Mouse (Mus musculus) small intestine, adult 10 weeks (tissue): ENCODE results near the gene Dppa3. TPM values are rescaled to one million over a fixed set of nuclear protein-coding genes. Genes with fewer than 3 reads are reported as not detected.

ENCODE experiments used
- polyA plus RNA-seq: library from polyadenylated mRNA; stranded (reverse); fragments of 350-450 nt; fragmentation: Illumina TruSeq; extraction: RNeasy Lipid Tissue Mini Kit (QIAGEN cat#74804); gene quantifications from one replicate; pipeline ENCODE4 v1.2.3, GENCODE M21; 2014; ENCODE audit warnings: low replicate concordance

Dppa3 gene
- polyA plus RNA-seq: not detected

DNA sequence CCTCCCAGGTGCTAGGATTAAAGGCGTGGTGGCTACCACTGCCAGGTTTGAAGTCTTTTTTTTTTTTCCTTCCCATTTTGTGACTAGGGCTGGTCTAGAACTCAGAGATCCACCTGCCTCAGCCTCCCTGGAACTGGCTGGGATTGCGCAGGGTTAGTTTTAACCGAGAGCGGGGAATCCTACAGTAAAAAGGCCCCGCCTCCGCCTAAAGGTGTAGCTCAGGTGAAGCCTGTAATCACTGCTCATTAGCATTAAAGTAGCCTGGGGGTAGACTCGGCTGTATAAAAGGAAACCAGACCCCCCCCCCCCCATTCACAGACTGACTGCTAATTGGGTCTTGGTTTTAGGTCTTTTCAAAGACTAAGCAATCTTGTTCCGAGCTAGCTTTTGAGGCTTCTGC, at the start of gene Dppa3:
Gene Dppa3 (plus strand): TSS at position 301 of the 400 bp plus-strand sequence.

DNA sequence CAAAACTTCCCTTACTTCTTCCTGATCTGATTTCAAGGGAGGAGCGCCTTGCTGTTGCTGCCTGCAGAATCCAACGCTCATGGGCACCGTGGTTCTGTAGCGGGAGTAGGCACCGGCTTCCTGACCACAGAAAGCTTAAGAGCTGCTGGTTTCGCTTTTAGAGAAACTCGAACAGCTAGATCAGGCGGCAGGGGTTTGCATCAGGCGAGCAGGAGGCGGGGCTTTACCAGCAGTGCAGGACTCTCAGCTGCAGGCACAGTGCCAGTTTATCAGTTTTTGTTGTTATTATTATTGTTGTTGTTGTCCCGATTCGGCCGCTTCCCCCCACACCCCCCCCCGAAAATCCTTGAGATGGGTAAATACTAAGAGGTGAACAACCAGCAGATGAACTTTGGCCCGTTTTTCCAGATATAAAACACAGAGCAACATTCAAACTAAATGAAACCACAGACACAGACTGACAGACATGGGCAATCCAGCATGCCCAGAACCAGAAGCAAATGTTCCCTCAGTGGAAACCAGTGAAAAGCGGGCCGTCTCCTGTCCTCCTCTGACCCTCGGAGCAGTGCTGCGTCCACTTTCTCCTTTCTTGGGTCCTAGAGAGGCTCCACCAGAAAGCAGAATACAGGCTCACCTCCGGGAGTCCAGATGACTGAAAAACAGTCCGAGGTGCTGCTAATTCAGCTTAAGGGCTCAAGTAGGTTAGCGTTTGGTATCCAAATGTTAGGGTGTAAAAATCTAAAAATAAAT, 23.8 kb upstream of the Dppa3 start, which contains the start of gene Apobec1:
Gene Apobec1 (minus strand): TSS at position 203 of the 750 bp plus-strand sequence.

DNA sequence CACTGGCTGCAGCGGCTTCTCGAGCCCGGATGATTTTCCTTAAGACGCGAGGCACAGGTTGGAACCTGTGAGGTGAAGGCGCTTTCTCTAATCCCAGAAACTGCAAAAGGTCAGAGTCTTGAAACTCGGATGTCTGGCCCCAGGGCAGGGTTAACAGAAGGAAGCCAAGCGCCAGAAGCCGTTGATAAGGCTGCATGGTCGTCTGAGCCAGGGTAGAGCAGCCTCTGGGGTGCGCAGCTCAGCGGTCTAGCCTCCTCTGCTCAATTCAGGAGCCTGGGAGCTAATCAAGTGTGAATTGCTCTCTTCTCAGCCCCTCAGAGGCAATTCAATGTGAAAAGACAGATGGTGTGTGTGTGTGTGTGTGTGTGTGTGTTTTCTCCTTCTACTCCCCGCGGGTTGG, 16.4 kb upstream of the Dppa3 start, which contains the start of gene Gdf3:
Gene Gdf3 (minus strand): TSS at position 317 of the 400 bp plus-strand sequence.

Other genes with a start within 250 kb of the Dppa3 start
- gene Rimklb, start 127.6 kb upstream of the Dppa3 start, polyA plus RNA-seq: 0.15 TPM
- 4.0 TPM for gene Mfap5, start 120.6 kb upstream of the Dppa3 start, polyA plus RNA-seq
- 0.41 TPM for gene Aicda, start 72.6 kb upstream of the Dppa3 start, polyA plus RNA-seq
- gene Apobec1, start 24.0 kb upstream of the Dppa3 start, polyA plus RNA-seq: 110 TPM
- 0.19 TPM for gene Gdf3, start 16.3 kb upstream of the Dppa3 start, polyA plus RNA-seq
- gene Nanog, start 81.1 kb downstream of the Dppa3 start, polyA plus RNA-seq: not detected
- 1.1 TPM for gene Slc2a3, start 175.2 kb downstream of the Dppa3 start, polyA plus RNA-seq
- gene Foxj2, start 193.5 kb downstream of the Dppa3 start, polyA plus RNA-seq: 9.9 TPM
- 10.0 TPM for gene C3ar1, start 229.8 kb downstream of the Dppa3 start, polyA plus RNA-seq
- gene Necap1, start 248.1 kb downstream of the Dppa3 start, polyA plus RNA-seq: 74.8 TPM